Mouse (Mus musculus): Measurements from ENCODE around the gene Trpc4ap. TPM values are rescaled to one million over a fixed set of nuclear protein-coding genes. Genes with fewer than 3 reads are reported as not detected.

Gene Trpc4ap
- polyA plus RNA-seq, 1 experiment from 2014 or later = 138 TPM

- H3K36me3 ChIP-seq (ENCODE audit: control insufficient read depth, insufficient read depth, low read length) = peaks cover 7% of the 10 kb centered on the region
Measured at GRCm38 (mm10) chr2:155641540-155642472, 50.4 kb downstream of the Trpc4ap start.

GRCm38 (mm10) chr2:155640656-155641055 is 51.5 kb downstream of the Trpc4ap start:
- H3K4me2 ChIP-seq = no peak overlapping the region
- H3K36me3 ChIP-seq (ENCODE audit: control insufficient read depth, insufficient read depth, low read length) = peaks cover 13% of the 10 kb centered on the region
- H3K27me3 ChIP-seq (ENCODE audit: control insufficient read depth, insufficient read depth, low read length) = no peaks in the 10 kb centered on the region
- H3K4me3 ChIP-seq (ENCODE audit: low read depth, low read length) = no peak overlapping the region
- H3K4me1 ChIP-seq (ENCODE audit: control insufficient read depth, insufficient read depth, low read length) = no peaks in the 10 kb centered on the region
- no peak overlapping the region for H3K9ac ChIP-seq (ENCODE audit: low read length)
- ATAC-seq (ENCODE audit: low FRiP score) (no peak), DNase-seq (ENCODE audit: low spot score, missing footprints) (no peak)
- no peak overlapping the region for H3K27ac ChIP-seq (ENCODE audit: low read depth, low read length)
- 83% methylated on average over 6 of the region's 6 CpGs for WGBS
- no peaks in the 10 kb centered on the region for H3K9me3 ChIP-seq (ENCODE audit: control insufficient read depth, low read length)

More at GRCm38 (mm10) chr2:155641540-155642472, 50.4 kb downstream of the Trpc4ap start:
- Histone ChIP-seq H3K27me3 (ENCODE audit: control insufficient read depth, insufficient read depth, low read length) (no peaks in the 10 kb centered on the region), H3K27ac (ENCODE audit: low read depth, low read length) (no peak overlapping the region; the same call in 1 of the 2 replicates), H3K4me3 (ENCODE audit: low read depth, low read length) (no peak overlapping the region), H3K4me1 (ENCODE audit: control insufficient read depth, insufficient read depth, low read length) (no peaks in the 10 kb centered on the region), H3K4me2 (no peak overlapping the region), H3K9ac (ENCODE audit: low read length) (no peak overlapping the region), H3K9me3 (ENCODE audit: control insufficient read depth, low read length) (no peaks in the 10 kb centered on the region)
- 87% methylated on average over 18 of the region's 18 CpGs for WGBS
- peak; percentile 75 for DNase-seq (ENCODE audit: low spot score, missing footprints)
- 0 out of 2 replicates have a peak, but pooled peaks have one; percentile 38 for ATAC-seq (ENCODE audit: low FRiP score)

- Histone ChIP-seq H3K27ac (ENCODE audit: low read depth, low read length) (no peak overlapping the region), H3K4me1 (ENCODE audit: control insufficient read depth, insufficient read depth, low read length) (no peaks in the 10 kb centered on the region), H3K9me3 (ENCODE audit: control insufficient read depth, low read length) (no peaks in the 10 kb centered on the region), H3K4me2 (no peak overlapping the region), H3K9ac (ENCODE audit: low read length) (no peak overlapping the region), H3K27me3 (ENCODE audit: control insufficient read depth, insufficient read depth, low read length) (peaks cover 6% of the 10 kb centered on the region), H3K36me3 (ENCODE audit: control insufficient read depth, insufficient read depth, low read length) (peaks cover 20% of the 10 kb centered on the region), H3K4me3 (ENCODE audit: low read depth, low read length) (no peak overlapping the region)
- ATAC-seq (ENCODE audit: low FRiP score) = no peak
- WGBS = 93% methylated on average over 4 of the region's 4 CpGs
- DNase-seq (ENCODE audit: low spot score, missing footprints) = peak; percentile 0
Measured at GRCm38 (mm10) chr2:155637411-155637810, 54.8 kb downstream of the Trpc4ap start.

DNA sequence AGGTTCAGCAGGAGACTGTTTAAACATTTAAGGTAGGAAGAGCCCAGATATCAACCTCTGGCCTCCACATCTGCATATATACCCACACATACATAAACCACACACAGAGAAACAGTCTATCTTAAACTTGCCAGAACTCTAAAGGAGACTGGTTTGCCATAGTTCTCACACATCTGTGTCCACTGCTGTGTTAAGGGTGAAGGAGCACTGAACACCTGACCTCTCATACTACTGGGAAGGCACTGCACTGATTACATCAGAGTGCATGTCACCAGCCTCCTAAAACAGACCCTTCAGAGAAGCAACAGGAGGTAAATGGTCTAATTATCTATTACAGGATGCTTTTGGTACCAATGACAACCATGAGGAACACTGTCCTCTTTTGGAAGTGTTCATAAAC is 55.3 kb downstream of the Trpc4ap start:
- Histone ChIP-seq H3K36me3 (ENCODE audit: control insufficient read depth, insufficient read depth, low read length) (peaks cover 20% of the 10 kb centered on the region), H3K4me2 (no peak overlapping the region), H3K27ac (ENCODE audit: low read depth, low read length) (no peak overlapping the region), H3K9ac (ENCODE audit: low read length) (no peak overlapping the region), H3K9me3 (ENCODE audit: control insufficient read depth, low read length) (no peaks in the 10 kb centered on the region), H3K4me1 (ENCODE audit: control insufficient read depth, insufficient read depth, low read length) (no peaks in the 10 kb centered on the region), H3K4me3 (ENCODE audit: low read depth, low read length) (no peak overlapping the region), H3K27me3 (ENCODE audit: control insufficient read depth, insufficient read depth, low read length) (peaks cover 11% of the 10 kb centered on the region)
- DNase-seq (ENCODE audit: low spot score, missing footprints) (no peak), ATAC-seq (ENCODE audit: low FRiP score) (no peak)

GRCm38 (mm10) chr2:155635961-155636360 is 56.2 kb downstream of the Trpc4ap start:
- no peak overlapping the region for H3K4me3 ChIP-seq (ENCODE audit: low read depth, low read length)
- peak; percentile 19 for DNase-seq (ENCODE audit: low spot score, missing footprints)
- WGBS = 95% methylated on average over 8 of the region's 8 CpGs
- ATAC-seq (ENCODE audit: low FRiP score) = no peak
- peaks cover 20% of the 10 kb centered on the region for H3K36me3 ChIP-seq (ENCODE audit: control insufficient read depth, insufficient read depth, low read length)
- no peak overlapping the region for H3K27ac ChIP-seq (ENCODE audit: low read depth, low read length)
- H3K9me3 ChIP-seq (ENCODE audit: control insufficient read depth, low read length) = no peaks in the 10 kb centered on the region
- peaks cover 20% of the 10 kb centered on the region for H3K27me3 ChIP-seq (ENCODE audit: control insufficient read depth, insufficient read depth, low read length)
- H3K9ac ChIP-seq (ENCODE audit: low read length) = no peak overlapping the region
- H3K4me2 ChIP-seq = no peak overlapping the region
- 0 out of 2 replicates have a peak, but pooled peaks cover 2% of the 10 kb centered on the region for H3K4me1 ChIP-seq (ENCODE audit: control insufficient read depth, insufficient read depth, low read length)

GRCm38 (mm10) chr2:155634562-155634961 is 57.6 kb downstream of the Trpc4ap start:
- ATAC-seq (ENCODE audit: low FRiP score) = no peak
- no peak overlapping the region for H3K9ac ChIP-seq (ENCODE audit: low read length)
- H3K4me2 ChIP-seq = no peak overlapping the region
- H3K36me3 ChIP-seq (ENCODE audit: control insufficient read depth, insufficient read depth, low read length) = peaks cover 15% of the 10 kb centered on the region
- no peak overlapping the region for H3K27ac ChIP-seq (ENCODE audit: low read depth, low read length)
- WGBS = 92% methylated on average over 8 of the region's 8 CpGs
- DNase-seq (ENCODE audit: low spot score, missing footprints) = peak; percentile 2
- no peaks in the 10 kb centered on the region for H3K9me3 ChIP-seq (ENCODE audit: control insufficient read depth, low read length)
- H3K4me1 ChIP-seq (ENCODE audit: control insufficient read depth, insufficient read depth, low read length) = peaks cover 5% of the 10 kb centered on the region
- no peak overlapping the region for H3K4me3 ChIP-seq (ENCODE audit: low read depth, low read length)
- peaks cover 34% of the 10 kb centered on the region for H3K27me3 ChIP-seq (ENCODE audit: control insufficient read depth, insufficient read depth, low read length)

- Histone ChIP-seq H3K4me2 (no peak overlapping the region), H3K4me1 (ENCODE audit: control insufficient read depth, insufficient read depth, low read length) (peaks cover 11% of the 10 kb centered on the region), H3K36me3 (ENCODE audit: control insufficient read depth, insufficient read depth, low read length) (peaks cover 15% of the 10 kb centered on the region), H3K9me3 (ENCODE audit: control insufficient read depth, low read length) (no peaks in the 10 kb centered on the region), H3K27me3 (ENCODE audit: control insufficient read depth, insufficient read depth, low read length) (peaks cover 42% of the 10 kb centered on the region), H3K27ac (ENCODE audit: low read depth, low read length) (no peak overlapping the region), H3K4me3 (ENCODE audit: low read depth, low read length) (no peak overlapping the region), H3K9ac (ENCODE audit: low read length) (no peak overlapping the region)
- 92% methylated on average over 9 of the region's 9 CpGs for WGBS
- ATAC-seq (ENCODE audit: low FRiP score) = no peak
- peak; percentile 73 for DNase-seq (ENCODE audit: low spot score, missing footprints)
Measured at GRCm38 (mm10) chr2:155633731-155634130, 58.5 kb downstream of the Trpc4ap start.

DNA sequence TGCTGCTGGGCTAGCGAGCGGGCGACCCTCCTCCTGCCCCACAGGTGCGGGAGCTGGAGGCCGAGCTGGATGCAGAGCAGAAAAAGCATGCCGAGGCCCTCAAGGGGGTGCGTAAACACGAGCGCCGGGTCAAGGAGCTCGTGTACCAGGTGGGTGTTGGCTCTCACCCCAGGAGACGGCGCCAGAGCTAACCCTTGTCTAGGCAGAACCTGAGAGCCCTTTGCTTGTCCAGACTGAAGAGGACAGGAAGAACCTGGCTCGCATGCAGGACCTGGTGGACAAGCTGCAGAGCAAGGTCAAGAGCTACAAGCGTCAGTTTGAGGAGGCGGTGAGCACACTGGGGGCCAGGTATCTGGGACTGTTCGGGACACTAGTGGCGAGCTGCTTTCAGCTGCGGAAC is 59.1 kb downstream of the Trpc4ap start:
- Histone ChIP-seq H3K9me3 (ENCODE audit: control insufficient read depth, low read length) (no peaks in the 10 kb centered on the region), H3K4me3 (ENCODE audit: low read depth, low read length) (no peak overlapping the region), H3K27me3 (ENCODE audit: control insufficient read depth, insufficient read depth, low read length) (peaks cover 48% of the 10 kb centered on the region), H3K4me1 (ENCODE audit: control insufficient read depth, insufficient read depth, low read length) (peaks cover 11% of the 10 kb centered on the region), H3K27ac (ENCODE audit: low read depth, low read length) (no peak overlapping the region), H3K4me2 (no peak overlapping the region), H3K9ac (ENCODE audit: low read length) (no peak overlapping the region), H3K36me3 (ENCODE audit: control insufficient read depth, insufficient read depth, low read length) (peaks cover 15% of the 10 kb centered on the region)
- 66% methylated on average over 19 of the region's 19 CpGs for whole genome bisulfite sequencing
- DNase-seq (ENCODE audit: low spot score, missing footprints) (peak; percentile 79), ATAC-seq (ENCODE audit: low FRiP score) (no peak)

DNA sequence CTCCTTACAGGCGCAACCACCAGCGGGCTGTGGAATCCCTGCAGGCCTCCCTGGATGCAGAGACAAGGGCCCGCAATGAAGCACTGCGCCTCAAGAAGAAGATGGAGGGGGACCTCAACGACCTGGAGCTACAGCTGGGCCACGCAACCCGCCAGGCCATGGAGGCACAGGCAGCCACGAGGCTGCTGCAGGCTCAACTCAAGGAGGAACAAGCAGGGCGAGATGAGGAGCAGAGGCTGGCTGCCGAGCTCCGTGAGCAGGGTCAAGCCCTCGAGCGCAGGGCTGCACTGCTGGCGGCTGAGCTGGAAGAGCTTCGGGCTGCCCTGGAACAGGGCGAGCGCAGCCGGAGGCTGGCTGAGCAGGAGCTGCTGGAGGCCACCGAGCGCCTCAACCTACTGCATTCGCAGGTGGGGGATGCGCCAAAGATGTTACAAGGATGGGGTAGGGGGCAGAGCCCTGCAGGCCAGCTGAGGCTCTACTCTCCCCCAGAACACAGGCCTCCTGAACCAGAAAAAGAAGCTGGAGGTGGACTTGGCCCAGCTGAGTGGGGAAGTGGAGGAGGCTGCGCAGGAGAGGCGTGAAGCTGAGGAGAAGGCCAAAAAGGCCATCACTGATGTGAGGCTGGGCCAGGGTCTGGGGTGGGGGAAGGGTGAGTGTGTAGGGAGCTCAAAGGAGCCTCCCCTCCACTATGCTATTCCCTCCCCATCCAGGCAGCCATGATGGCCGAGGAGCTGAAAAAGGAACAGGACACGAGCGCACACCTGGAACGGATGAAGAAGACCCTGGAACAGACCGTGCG is 59.8 kb downstream of the Trpc4ap start:
- Histone ChIP-seq H3K9ac (ENCODE audit: low read length) (no peak overlapping the region), H3K4me3 (ENCODE audit: low read depth, low read length) (no peak overlapping the region), H3K27me3 (ENCODE audit: control insufficient read depth, insufficient read depth, low read length) (peaks cover 53% of the 10 kb centered on the region), H3K9me3 (ENCODE audit: control insufficient read depth, low read length) (no peaks in the 10 kb centered on the region), H3K4me2 (no peak overlapping the region), H3K36me3 (ENCODE audit: control insufficient read depth, insufficient read depth, low read length) (peaks cover 15% of the 10 kb centered on the region), H3K27ac (ENCODE audit: low read depth, low read length) (no peak overlapping the region), H3K4me1 (ENCODE audit: control insufficient read depth, insufficient read depth, low read length) (peaks cover 11% of the 10 kb centered on the region)
- DNase-seq (ENCODE audit: low spot score, missing footprints) = peak; percentile 78
- WGBS = 67% methylated on average over 30 of the region's 30 CpGs
- no peak for ATAC-seq (ENCODE audit: low FRiP score)
